Mouse (Mus musculus): Measurements from ENCODE around the gene Tspan4. TPM values are rescaled to one million over a fixed set of nuclear protein-coding genes. Genes with fewer than 3 reads are reported as not detected.

Gene Tspan4
- polyA plus RNA-seq, 1 experiment from 2014 or later = 78.2 TPM

DNA sequence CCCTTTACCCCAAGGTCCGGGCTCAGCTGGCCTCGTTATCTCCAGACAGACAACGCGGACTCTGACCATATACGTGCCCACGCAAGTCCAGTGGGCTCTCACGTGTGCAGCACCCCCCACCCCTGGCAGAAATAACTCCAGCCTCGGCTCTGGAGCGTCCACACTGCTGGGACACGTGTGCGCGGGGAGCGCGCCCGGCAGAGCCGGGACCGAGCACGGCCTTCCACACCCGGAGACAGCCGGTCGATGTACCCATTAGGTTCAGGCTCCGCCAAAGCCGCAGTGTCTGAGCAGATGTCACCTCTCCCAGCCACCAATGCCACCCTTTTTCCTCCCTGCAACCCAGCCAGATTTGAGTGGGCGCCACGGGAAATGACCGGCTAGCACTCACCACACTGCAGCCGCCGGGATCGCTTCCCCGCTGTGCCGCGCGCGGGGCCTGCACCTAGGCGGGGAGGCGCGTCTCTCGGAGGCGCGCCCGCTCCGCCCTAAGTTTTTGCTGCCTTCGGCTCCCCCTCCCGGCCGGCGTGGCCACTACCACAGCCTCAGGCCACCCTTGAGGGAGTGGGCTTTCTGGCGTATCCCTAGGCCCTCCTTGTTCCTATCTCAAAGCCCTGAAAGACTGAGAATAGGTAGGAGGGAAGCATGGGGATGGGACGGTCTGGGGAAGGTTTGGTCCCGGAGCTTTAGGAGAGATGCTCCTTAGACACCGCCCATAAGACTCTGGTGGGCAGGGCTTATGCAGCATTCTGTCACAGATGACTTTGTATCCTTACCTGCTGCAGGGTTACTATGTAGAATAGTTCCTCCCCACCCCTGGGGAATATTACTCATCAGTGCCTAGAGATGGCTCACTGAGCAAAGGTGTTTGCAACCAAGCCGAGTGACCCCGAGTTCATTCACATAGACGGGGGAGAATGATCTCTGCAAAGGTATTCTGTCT, 37.6 kb upstream of the Tspan4 start, which contains the start of gene Slc25a22:
Gene Slc25a22 (minus strand): TSS at position 715 of the 943 bp plus-strand sequence.
- 6% methylated on average over 53 of the region's 53 CpGs for WGBS
- Histone ChIP-seq H3K4me2 (peak within 1 kb of the TSS; percentile 98), H3K36me3 (ENCODE audit: control insufficient read depth, insufficient read depth, low read length) (peaks cover 32% of the 10 kb centered on the region)

DNA sequence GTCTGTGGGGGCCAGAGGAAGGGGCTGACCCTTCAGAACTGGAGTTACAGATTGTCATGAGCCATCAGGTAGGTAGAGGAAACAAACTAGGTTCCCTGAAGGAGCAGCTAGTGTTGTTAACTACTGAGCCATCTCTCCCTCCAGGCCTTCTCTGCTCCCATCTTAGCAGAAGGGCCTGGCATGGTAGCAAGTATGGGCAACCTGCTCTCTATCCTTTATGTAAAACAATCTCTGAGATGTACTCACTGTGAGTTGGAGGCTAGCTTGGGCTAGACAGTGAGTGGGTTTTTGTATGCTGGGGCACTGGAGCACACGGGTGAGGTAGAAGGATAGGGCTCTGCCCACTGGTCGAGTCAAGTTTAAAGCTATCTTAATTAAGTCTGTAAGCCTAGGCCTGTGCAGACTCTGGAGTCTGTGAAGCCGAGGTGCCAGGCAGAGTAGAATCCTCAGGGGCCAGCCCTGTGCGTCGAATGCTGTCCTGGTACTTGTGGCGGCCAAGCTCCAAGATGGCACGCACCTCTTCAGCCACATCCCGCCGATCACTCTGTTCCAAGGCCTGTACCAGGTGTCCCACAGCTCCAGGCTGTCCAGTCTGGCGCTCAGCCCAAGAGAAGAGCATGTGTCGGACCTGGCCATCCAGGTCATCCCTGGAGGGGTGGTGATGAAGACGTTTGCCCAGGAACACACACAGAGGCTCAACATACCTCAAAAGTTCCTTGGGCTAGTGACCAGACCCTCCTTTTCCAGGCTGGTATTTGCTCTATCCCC, 36.7 kb upstream of the Tspan4 start:
- ATAC-seq (replicated peaks; ENCODE audit: low FRiP score) (no peak), DNase-seq (ENCODE audit: low spot score) (no peak)
- Histone ChIP-seq H3K9me3 (ENCODE audit: control insufficient read depth, low read length) (no peaks in the 10 kb centered on the region), H3K36me3 (ENCODE audit: control insufficient read depth, insufficient read depth, low read length) (peaks cover 30% of the 10 kb centered on the region), H3K9ac (ENCODE audit: low read depth, low read length) (no peak overlapping the region), H3K4me3 (ENCODE audit: low read depth, low read length) (no peak overlapping the region), H3K27me3 (replicated peaks; ENCODE audit: control insufficient read depth, insufficient read depth, low read length) (no peaks in the 10 kb centered on the region), H3K4me2 (no peak overlapping the region), H3K27ac (ENCODE audit: low read depth, low read length) (0 out of 2 replicates have a peak overlapping the region, but pooled peaks have one; percentile 19), H3K4me1 (replicated peaks; ENCODE audit: control insufficient read depth, insufficient read depth, low read length) (peaks cover 49% of the 10 kb centered on the region)
- WGBS = 92% methylated on average over 12 of the region's 12 CpGs

More for the DNA sequence above, 37.6 kb upstream of the Tspan4 start, which contains the start of gene Slc25a22:
- DNase-seq (ENCODE audit: low spot score) (peak; percentile 89), ATAC-seq (replicated peaks; ENCODE audit: low FRiP score) (peak; percentile 79)
- peak within 1 kb of the TSS; percentile 68 for H3K27ac ChIP-seq (ENCODE audit: low read depth, low read length)
- H3K4me3 ChIP-seq (ENCODE audit: low read depth, low read length) = peak within 1 kb of the TSS; percentile 76
- H3K9ac ChIP-seq (ENCODE audit: low read depth, low read length) = peak within 1 kb of the TSS; percentile 85
- H3K27me3 ChIP-seq (replicated peaks; ENCODE audit: control insufficient read depth, insufficient read depth, low read length) = no peaks in the 10 kb centered on the region
- peaks cover 39% of the 10 kb centered on the region for H3K4me1 ChIP-seq (replicated peaks; ENCODE audit: control insufficient read depth, insufficient read depth, low read length)
- H3K9me3 ChIP-seq (ENCODE audit: control insufficient read depth, low read length) = no peaks in the 10 kb centered on the region

DNA sequence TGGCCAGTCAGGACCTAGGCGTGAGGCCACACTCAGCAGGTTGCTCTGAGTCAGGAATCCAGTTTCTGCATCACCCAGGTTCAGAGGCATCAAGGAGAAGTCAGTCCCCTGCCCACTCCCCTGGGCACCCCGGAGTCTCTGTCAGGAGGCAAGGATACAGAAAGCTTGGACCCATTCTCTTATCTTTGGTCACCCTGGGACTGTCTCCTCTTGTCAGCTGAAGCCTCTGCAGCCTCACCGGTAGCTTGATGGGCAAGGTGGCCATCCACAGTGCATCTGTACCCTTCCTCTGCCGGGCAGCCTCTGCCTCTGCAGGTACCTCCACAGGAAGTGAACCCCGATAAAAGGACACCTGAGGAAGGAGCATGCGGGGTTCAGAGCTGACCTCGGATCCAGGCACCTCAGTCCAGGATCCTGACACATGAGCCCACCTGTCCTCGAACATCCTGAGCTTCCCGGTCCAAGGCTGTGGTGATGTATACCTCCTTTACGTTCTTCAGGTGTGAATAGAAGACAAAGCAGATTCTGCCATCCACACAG, 35.8 kb upstream of the Tspan4 start:
- no peak overlapping the region for H3K4me2 ChIP-seq
- no peak overlapping the region for H3K4me3 ChIP-seq (ENCODE audit: low read depth, low read length)
- H3K4me1 ChIP-seq (replicated peaks; ENCODE audit: control insufficient read depth, insufficient read depth, low read length) = peaks cover 42% of the 10 kb centered on the region
- ATAC-seq (replicated peaks; ENCODE audit: low FRiP score) (no peak), DNase-seq (ENCODE audit: low spot score) (no peak)
- no peak overlapping the region for H3K9ac ChIP-seq (ENCODE audit: low read depth, low read length)
- WGBS = 96% methylated on average over 10 of the region's 10 CpGs
- H3K36me3 ChIP-seq (ENCODE audit: control insufficient read depth, insufficient read depth, low read length) = peaks cover 30% of the 10 kb centered on the region
- H3K27me3 ChIP-seq (replicated peaks; ENCODE audit: control insufficient read depth, insufficient read depth, low read length) = no peaks in the 10 kb centered on the region
- no peaks in the 10 kb centered on the region for H3K9me3 ChIP-seq (ENCODE audit: control insufficient read depth, low read length)
- H3K27ac ChIP-seq (ENCODE audit: low read depth, low read length) = no peak overlapping the region

DNA sequence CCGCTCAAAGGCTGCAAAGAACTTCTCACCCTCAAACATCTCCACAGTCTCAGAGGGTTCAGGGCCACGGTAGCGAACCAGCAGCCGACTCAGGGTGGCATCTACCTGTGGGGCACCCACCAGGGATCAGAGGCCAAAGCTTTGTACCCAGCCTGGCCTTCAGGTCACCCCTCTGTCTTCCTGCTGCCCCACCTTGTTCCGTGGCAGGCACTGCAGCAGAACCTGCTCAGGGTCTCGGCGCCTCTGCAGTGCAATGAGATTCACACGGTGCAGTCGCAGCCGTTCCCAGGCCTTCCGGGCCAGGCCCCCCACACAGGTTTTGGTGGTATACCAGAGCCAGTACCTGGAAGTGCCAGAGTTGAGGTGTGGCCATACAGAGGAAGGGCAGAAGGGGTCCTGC, 35.2 kb upstream of the Tspan4 start:
- peaks cover 36% of the 10 kb centered on the region for H3K4me1 ChIP-seq (replicated peaks; ENCODE audit: control insufficient read depth, insufficient read depth, low read length)
- no peak for DNase-seq (ENCODE audit: low spot score)
- 97% methylated on average over 11 of the region's 11 CpGs for WGBS
- no peak overlapping the region for H3K4me3 ChIP-seq (ENCODE audit: low read depth, low read length)
- ATAC-seq (replicated peaks; ENCODE audit: low FRiP score) = no peak
- H3K27ac ChIP-seq (ENCODE audit: low read depth, low read length) = no peak overlapping the region
- H3K9ac ChIP-seq (ENCODE audit: low read depth, low read length) = no peak overlapping the region
- H3K9me3 ChIP-seq (ENCODE audit: control insufficient read depth, low read length) = no peaks in the 10 kb centered on the region
- no peaks in the 10 kb centered on the region for H3K27me3 ChIP-seq (replicated peaks; ENCODE audit: control insufficient read depth, insufficient read depth, low read length)
- peaks cover 30% of the 10 kb centered on the region for H3K36me3 ChIP-seq (ENCODE audit: control insufficient read depth, insufficient read depth, low read length)
- no peak overlapping the region for H3K4me2 ChIP-seq

DNA sequence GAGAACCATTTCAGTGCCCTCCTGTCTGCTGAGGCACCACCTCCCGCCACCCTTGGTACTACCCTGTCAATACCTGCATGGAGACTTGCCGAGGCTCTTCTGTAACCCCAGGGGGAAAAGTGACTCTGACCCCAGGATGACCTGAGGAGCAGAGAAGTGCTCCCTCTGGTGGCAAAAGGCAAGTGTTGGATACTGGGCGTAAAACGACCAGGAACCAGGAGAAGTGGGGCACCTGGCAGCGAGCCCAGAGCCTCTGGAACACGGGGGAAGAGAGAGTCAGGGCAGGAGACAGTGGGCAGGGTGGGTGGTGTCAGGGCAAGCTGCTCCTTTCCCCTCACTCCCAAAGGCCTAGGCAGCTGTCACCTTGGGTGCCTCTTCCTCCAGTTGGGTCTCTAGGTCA, 34.4 kb upstream of the Tspan4 start:
- H3K4me2 ChIP-seq = no peak overlapping the region
- H3K4me3 ChIP-seq (ENCODE audit: low read depth, low read length) = no peak overlapping the region
- peaks cover 31% of the 10 kb centered on the region for H3K4me1 ChIP-seq (replicated peaks; ENCODE audit: control insufficient read depth, insufficient read depth, low read length)
- H3K9ac ChIP-seq (ENCODE audit: low read depth, low read length) = no peak overlapping the region
- peaks cover 30% of the 10 kb centered on the region for H3K36me3 ChIP-seq (ENCODE audit: control insufficient read depth, insufficient read depth, low read length)
- no peak for DNase-seq (ENCODE audit: low spot score)
- no peaks in the 10 kb centered on the region for H3K9me3 ChIP-seq (ENCODE audit: control insufficient read depth, low read length)
- WGBS = 42% methylated on average over 6 of the region's 6 CpGs
- H3K27me3 ChIP-seq (replicated peaks; ENCODE audit: control insufficient read depth, insufficient read depth, low read length) = no peaks in the 10 kb centered on the region
- H3K27ac ChIP-seq (ENCODE audit: low read depth, low read length) = no peak overlapping the region
- no peak for ATAC-seq (replicated peaks; ENCODE audit: low FRiP score)

DNA sequence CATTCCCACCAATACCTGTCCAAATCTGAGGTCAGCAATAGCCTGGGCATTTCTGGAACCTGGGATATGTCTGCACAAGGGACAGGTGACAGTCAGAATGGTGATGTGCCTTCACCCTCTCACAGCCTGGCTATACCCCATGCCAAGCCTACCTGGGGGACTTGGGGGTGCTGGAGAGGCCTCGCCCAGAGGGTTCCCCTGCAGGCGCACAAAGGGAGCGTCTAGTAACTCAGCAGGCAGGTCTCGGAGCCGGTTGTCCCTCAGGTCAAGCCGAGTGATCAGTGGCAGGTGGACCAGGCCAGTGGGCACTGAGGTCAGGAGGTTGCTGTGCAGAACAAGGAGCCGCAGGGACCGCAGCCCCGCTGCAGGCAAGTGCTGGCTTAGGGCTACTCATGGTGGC, 33.6 kb upstream of the Tspan4 start:
- peaks cover 23% of the 10 kb centered on the region for H3K4me1 ChIP-seq (replicated peaks; ENCODE audit: control insufficient read depth, insufficient read depth, low read length)
- peak overlapping the region; percentile 90 for H3K4me2 ChIP-seq
- H3K9me3 ChIP-seq (ENCODE audit: control insufficient read depth, low read length) = no peaks in the 10 kb centered on the region
- H3K36me3 ChIP-seq (ENCODE audit: control insufficient read depth, insufficient read depth, low read length) = peaks cover 30% of the 10 kb centered on the region
- DNase-seq (ENCODE audit: low spot score) (no peak), ATAC-seq (replicated peaks; ENCODE audit: low FRiP score) (no peak)
- no peaks in the 10 kb centered on the region for H3K27me3 ChIP-seq (replicated peaks; ENCODE audit: control insufficient read depth, insufficient read depth, low read length)
- no peak overlapping the region for H3K9ac ChIP-seq (ENCODE audit: low read depth, low read length)
- no peak overlapping the region for H3K27ac ChIP-seq (ENCODE audit: low read depth, low read length)
- 93% methylated on average over 9 of the region's 9 CpGs for WGBS
- H3K4me3 ChIP-seq (ENCODE audit: low read depth, low read length) = 0 out of 2 replicates have a peak overlapping the region, but pooled peaks have one; percentile 65

DNA sequence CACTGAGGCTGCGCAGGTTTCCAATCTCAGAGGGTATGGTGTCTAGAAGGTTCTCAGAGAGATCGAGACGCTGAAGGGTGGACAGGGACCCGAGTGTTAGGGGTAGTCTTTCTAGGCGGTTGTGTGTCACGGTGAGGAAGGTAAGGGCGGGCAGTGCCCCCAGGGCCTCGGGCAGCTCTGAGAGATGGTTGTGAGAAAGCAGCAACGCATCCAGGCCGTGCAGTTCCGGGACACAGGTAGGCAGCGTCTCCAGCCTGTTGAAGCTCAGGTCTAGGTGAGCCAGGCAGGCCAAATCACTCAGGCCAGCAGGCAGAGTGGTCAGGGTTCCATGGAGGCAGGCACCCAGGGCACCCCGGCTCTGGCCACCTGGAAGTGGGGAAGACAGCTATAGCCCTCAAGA, 32.8 kb upstream of the Tspan4 start:
- DNase-seq (ENCODE audit: low spot score) = no peak
- Histone ChIP-seq H3K27ac (ENCODE audit: low read depth, low read length) (no peak overlapping the region; the same call in 1 of the 2 replicates), H3K9ac (ENCODE audit: low read depth, low read length) (peak overlapping the region; percentile 78; the same call in 1 of the 2 replicates), H3K4me2 (peak overlapping the region; percentile 90), H3K27me3 (replicated peaks; ENCODE audit: control insufficient read depth, insufficient read depth, low read length) (no peaks in the 10 kb centered on the region), H3K9me3 (ENCODE audit: control insufficient read depth, low read length) (no peaks in the 10 kb centered on the region), H3K36me3 (ENCODE audit: control insufficient read depth, insufficient read depth, low read length) (peaks cover 30% of the 10 kb centered on the region), H3K4me1 (replicated peaks; ENCODE audit: control insufficient read depth, insufficient read depth, low read length) (peaks cover 20% of the 10 kb centered on the region), H3K4me3 (ENCODE audit: low read depth, low read length) (peak overlapping the region; percentile 65)
- WGBS = 91% methylated on average over 13 of the region's 13 CpGs
- no peak for ATAC-seq (replicated peaks; ENCODE audit: low FRiP score)

DNA sequence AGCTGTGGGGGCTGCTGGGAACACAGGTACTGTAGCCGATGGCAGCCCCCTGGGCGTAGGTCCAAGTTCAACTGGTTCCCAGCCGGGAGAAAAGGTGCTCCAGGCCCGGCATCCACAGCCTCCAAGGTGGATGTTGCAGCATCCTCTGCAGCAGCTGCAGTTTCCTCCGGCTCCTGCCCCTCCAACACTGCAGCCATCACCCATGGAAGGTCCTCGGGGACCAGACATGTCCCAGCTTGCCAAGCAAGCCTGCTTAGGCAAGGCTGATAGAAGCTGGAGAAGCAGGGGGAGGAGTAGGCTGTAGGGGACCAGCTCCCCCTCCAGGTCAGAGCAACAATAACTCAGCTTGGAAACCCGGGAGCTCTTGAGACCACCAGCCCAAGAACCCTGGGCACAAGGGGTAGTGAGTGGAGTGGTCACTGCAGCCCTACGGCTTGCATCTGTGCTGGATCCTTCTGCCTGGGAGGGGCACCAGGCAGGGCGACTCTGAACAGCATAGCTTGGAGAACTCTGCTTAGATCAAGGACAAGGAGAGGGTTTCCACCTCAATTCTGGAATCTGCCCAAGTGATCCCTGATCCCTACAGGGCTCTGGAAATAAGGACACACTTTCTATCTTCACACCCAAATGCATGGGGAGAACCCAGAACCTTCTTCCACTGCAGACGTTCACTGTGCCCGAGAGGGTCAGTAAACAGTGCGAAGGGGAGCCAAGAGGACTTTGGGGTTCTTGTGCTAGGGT, 31.8 kb upstream of the Tspan4 start:
- DNase-seq (ENCODE audit: low spot score) = no peak
- H3K4me3 ChIP-seq (ENCODE audit: low read depth, low read length) = peak overlapping the region; percentile 65
- H3K36me3 ChIP-seq (ENCODE audit: control insufficient read depth, insufficient read depth, low read length) = peaks cover 29% of the 10 kb centered on the region
- peak overlapping the region; percentile 78 for H3K9ac ChIP-seq (ENCODE audit: low read depth, low read length)
- H3K27ac ChIP-seq (ENCODE audit: low read depth, low read length) = peak overlapping the region; percentile 60; the same call in 1 of the 2 replicates
- no peaks in the 10 kb centered on the region for H3K27me3 ChIP-seq (replicated peaks; ENCODE audit: control insufficient read depth, insufficient read depth, low read length)
- H3K9me3 ChIP-seq (ENCODE audit: control insufficient read depth, low read length) = no peaks in the 10 kb centered on the region
- H3K4me1 ChIP-seq (replicated peaks; ENCODE audit: control insufficient read depth, insufficient read depth, low read length) = peaks cover 20% of the 10 kb centered on the region
- peak overlapping the region; percentile 90 for H3K4me2 ChIP-seq
- ATAC-seq (replicated peaks; ENCODE audit: low FRiP score) = peak; percentile 30
- WGBS = 26% methylated on average over 12 of the region's 12 CpGs
